Mouse (Mus musculus) olfactory bulb, adult 2 months (tissue): Measurements from ENCODE around the gene Muc13.

Experiments used
- CTCF ChIP-seq: fragments of 200-500 bp; IDR thresholded peaks from 2 replicates; pipeline ENCODE4 v1.5.1; 2012; ENCODE audit warnings: low read depth, mild to moderate bottlenecking, low read length, moderate library complexity; ENCODE audit not compliant: insufficient read depth
- POLR2A ChIP-seq: fragments of 200-500 bp; IDR thresholded peaks from 2 replicates; pipeline ENCODE4 v1.6.1; 2012; ENCODE audit warnings: mild to moderate bottlenecking, low read depth, low read length, moderate library complexity; ENCODE audit not compliant: insufficient read depth

- TF ChIP-seq CTCF (no peak), POLR2A (no peak)
Measured at GRCm38 (mm10) chr16:33795106-33795505, 1.3 kb downstream of the Muc13 start.
